Mouse (Mus musculus) myocyte (in vitro differentiated cells): ENCODE results near the gene Dph7.

ENCODE experiments used
- MYOD1 ChIP-seq, 3 experiments: IDR thresholded peaks; one replicate each; pipeline ENCODE4 v1.6.1; 2011; ENCODE audit warnings: control low read depth in 2 of 3, low read depth in 2 of 3, mild to moderate bottlenecking in 2 of 3, moderate library complexity in 1 of 3; ENCODE audit not compliant: insufficient read length in 2 of 3, control insufficient read depth in 1 of 3
- POLR2A ChIP-seq: IDR thresholded peaks from one replicate; pipeline ENCODE4 v1.6.1; 2011; ENCODE audit warnings: low read depth, mild to moderate bottlenecking, control low read depth, moderate library complexity; ENCODE audit not compliant: insufficient read length
- TCF12 ChIP-seq: IDR thresholded peaks from one replicate; pipeline ENCODE4 v1.6.1; 2011; ENCODE audit warnings: mild to moderate bottlenecking, control low read depth; ENCODE audit not compliant: poor library complexity, insufficient read depth, severe bottlenecking
- USF1 ChIP-seq: IDR thresholded peaks from one replicate; pipeline ENCODE4 v1.6.1; 2011; ENCODE audit warnings: low read depth, mild to moderate bottlenecking, control low read depth, moderate library complexity

DNA sequence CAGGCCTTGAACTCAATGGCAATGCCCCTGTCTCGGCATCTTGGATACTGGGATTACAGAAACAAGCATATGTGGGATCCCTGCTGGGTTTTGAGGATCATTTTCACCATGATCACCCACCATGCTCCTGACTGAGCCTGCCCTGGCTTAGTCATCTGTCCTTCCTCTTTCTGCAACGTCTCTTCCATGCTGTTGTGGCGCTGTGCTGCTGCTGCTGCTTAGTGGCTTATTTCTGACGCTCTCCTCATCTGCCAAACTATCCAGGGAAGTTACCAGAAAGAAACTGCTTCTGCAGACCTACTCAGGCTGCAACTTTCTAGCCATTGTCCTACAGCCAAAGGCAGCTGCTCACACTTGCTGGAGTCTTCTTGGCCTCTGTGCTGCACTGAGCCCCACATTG lies 8.2 kb downstream of the Dph7 start:
- TF ChIP-seq POLR2A: no peak
- TF ChIP-seq TCF12: no peak
- TF ChIP-seq USF1: no peak
- TF ChIP-seq MYOD1 (IDR thresholded peaks at IDR 0.05; ENCODE audit: control insufficient read depth in 1 of 3, insufficient read length in 2 of 3, low read depth in 2 of 3): no peak
